Mouse (Mus musculus): ENCODE measurements around the gene Usp10. TPM values are rescaled to one million over a fixed set of nuclear protein-coding genes. Genes with fewer than 3 reads are reported as not detected.

The Usp10 gene
- polyA plus RNA-seq, 1 experiment: 40.9 TPM

GRCm38 (mm10) chr8:119904323-119904911 is 5.7 kb upstream of the Usp10 start:
- Histone ChIP-seq H3K27ac (replicated peaks; ENCODE audit: low read depth, low read length) (no peak overlapping the region), H3K4me3 (ENCODE audit: insufficient read depth, low read depth, low read length) (no peak overlapping the region), H3K4me1 (ENCODE audit: control insufficient read depth, insufficient read depth, insufficient read length, low read length) (no peaks in the 10 kb centered on the region)

GRCm38 (mm10) chr8:119910547-119911257 is 542 bp downstream of the Usp10 start, which contains the start of gene Gm20388:
Gene Gm20388, plus strand, starts transcription at chr8:119910841.
- H3K4me3 ChIP-seq (ENCODE audit: insufficient read depth, low read depth, low read length): peak within 1 kb of the TSS; percentile 94

GRCm38 (mm10) chr8:119911258-119911962 is 1.2 kb downstream of the Usp10 start:
- Histone ChIP-seq H3K27ac (replicated peaks; ENCODE audit: low read depth, low read length) (peak overlapping the region; percentile 87), H3K4me3 (ENCODE audit: insufficient read depth, low read depth, low read length) (peak overlapping the region; percentile 94), H3K4me1 (ENCODE audit: control insufficient read depth, insufficient read depth, insufficient read length, low read length) (peaks cover 21% of the 10 kb centered on the region)

More at GRCm38 (mm10) chr8:119910547-119911257, 542 bp downstream of the Usp10 start, which contains the start of gene Gm20388:
- peaks cover 15% of the 10 kb centered on the region for H3K4me1 ChIP-seq (ENCODE audit: control insufficient read depth, insufficient read depth, insufficient read length, low read length)
- peak within 1 kb of the TSS; percentile 87 for H3K27ac ChIP-seq (replicated peaks; ENCODE audit: low read depth, low read length)

DNA sequence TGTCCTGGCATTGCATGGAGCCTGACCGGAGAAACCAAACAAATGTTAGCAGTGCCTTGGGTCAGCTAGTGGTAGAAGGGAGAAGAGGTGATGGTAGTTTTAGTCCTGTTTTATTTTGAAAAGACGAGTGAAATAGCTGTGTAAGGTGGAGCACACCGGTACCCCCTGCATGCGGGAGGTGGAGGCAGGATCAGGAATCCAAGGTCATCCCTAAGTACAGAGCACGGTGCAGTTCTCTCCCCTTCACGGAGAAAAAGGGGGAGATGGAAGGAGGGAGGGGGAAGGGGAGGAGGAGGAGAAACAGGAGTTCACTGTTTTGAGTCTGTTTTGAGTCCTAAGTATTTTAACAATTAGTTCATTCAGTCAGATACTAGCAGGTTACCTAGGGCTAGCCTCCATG is 2.5 kb downstream of the Usp10 start:
- peaks cover 30% of the 10 kb centered on the region for H3K4me1 ChIP-seq (ENCODE audit: control insufficient read depth, insufficient read depth, insufficient read length, low read length)
- H3K27ac ChIP-seq (replicated peaks; ENCODE audit: low read depth, low read length): no peak overlapping the region
- H3K4me3 ChIP-seq (ENCODE audit: insufficient read depth, low read depth, low read length): 0 out of 2 replicates have a peak overlapping the region, but pooled peaks have one; percentile 1

GRCm38 (mm10) chr8:119913181-119913580 is 3.0 kb downstream of the Usp10 start:
- Histone ChIP-seq H3K4me1 (ENCODE audit: control insufficient read depth, insufficient read depth, insufficient read length, low read length) (peaks cover 32% of the 10 kb centered on the region), H3K27ac (replicated peaks; ENCODE audit: low read depth, low read length) (no peak overlapping the region)

GRCm38 (mm10) chr8:119914161-119914560 is 4.0 kb downstream of the Usp10 start:
- Histone ChIP-seq H3K4me3 (ENCODE audit: insufficient read depth, low read depth, low read length) (no peak overlapping the region), H3K4me1 (ENCODE audit: control insufficient read depth, insufficient read depth, insufficient read length, low read length) (peaks cover 32% of the 10 kb centered on the region), H3K27ac (replicated peaks; ENCODE audit: low read depth, low read length) (no peak overlapping the region)

More at GRCm38 (mm10) chr8:119913181-119913580, 3.0 kb downstream of the Usp10 start:
- no peak overlapping the region for H3K4me3 ChIP-seq (ENCODE audit: insufficient read depth, low read depth, low read length)

- Histone ChIP-seq H3K4me3 (ENCODE audit: insufficient read depth, low read depth, low read length) (no peak overlapping the region), H3K27ac (replicated peaks; ENCODE audit: low read depth, low read length) (no peak overlapping the region; the same call in 1 of the 2 replicates), H3K4me1 (ENCODE audit: control insufficient read depth, insufficient read depth, insufficient read length, low read length) (peaks cover 32% of the 10 kb centered on the region)
Measured at GRCm38 (mm10) chr8:119915298-119915697, 5.1 kb downstream of the Usp10 start.

DNA sequence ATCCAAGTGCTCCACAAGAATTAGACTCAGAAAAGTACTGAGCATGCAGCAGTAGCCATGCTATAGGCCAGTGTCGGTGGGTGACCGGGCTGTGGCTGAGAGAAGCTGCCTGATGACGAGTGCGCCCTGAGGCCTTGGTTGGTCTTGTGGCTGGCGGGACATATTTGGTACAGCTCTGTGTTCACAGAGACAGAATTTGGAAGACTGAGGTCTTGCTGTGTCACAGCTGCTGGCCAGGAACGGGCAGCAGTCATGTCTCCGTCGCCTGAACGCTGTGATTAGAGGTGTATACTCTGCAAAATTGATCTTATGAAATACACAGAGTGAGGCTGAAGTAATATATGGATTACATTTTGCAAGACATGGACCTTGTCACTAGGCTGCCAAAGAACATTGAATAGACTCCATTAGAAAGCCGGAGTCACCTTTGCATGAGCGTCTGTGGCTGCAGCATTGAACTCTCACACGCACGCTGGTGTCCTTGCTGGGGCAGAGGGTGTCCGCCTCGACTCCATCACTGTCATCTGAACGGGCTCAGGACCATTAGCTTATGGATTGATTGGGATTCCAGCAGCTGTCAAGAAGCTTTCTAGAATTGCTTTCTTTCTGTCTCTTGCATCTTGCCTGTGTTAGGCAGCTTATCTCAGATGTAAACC is 6.2 kb downstream of the Usp10 start:
- Histone ChIP-seq H3K27ac (replicated peaks; ENCODE audit: low read depth, low read length) (peak overlapping the region; percentile 43), H3K4me1 (ENCODE audit: control insufficient read depth, insufficient read depth, insufficient read length, low read length) (peaks cover 32% of the 10 kb centered on the region), H3K4me3 (ENCODE audit: insufficient read depth, low read depth, low read length) (no peak overlapping the region)

GRCm38 (mm10) chr8:119917415-119917814 is 7.3 kb downstream of the Usp10 start:
- Histone ChIP-seq H3K4me3 (ENCODE audit: insufficient read depth, low read depth, low read length) (no peak overlapping the region), H3K27ac (replicated peaks; ENCODE audit: low read depth, low read length) (no peak overlapping the region), H3K4me1 (ENCODE audit: control insufficient read depth, insufficient read depth, insufficient read length, low read length) (peaks cover 30% of the 10 kb centered on the region)

GRCm38 (mm10) chr8:119918155-119918567 is 8.0 kb downstream of the Usp10 start:
- peaks cover 29% of the 10 kb centered on the region for H3K4me1 ChIP-seq (ENCODE audit: control insufficient read depth, insufficient read depth, insufficient read length, low read length)
- H3K4me3 ChIP-seq (ENCODE audit: insufficient read depth, low read depth, low read length): no peak overlapping the region
- H3K27ac ChIP-seq (replicated peaks; ENCODE audit: low read depth, low read length): no peak overlapping the region; the same call in 1 of the 2 replicates

DNA sequence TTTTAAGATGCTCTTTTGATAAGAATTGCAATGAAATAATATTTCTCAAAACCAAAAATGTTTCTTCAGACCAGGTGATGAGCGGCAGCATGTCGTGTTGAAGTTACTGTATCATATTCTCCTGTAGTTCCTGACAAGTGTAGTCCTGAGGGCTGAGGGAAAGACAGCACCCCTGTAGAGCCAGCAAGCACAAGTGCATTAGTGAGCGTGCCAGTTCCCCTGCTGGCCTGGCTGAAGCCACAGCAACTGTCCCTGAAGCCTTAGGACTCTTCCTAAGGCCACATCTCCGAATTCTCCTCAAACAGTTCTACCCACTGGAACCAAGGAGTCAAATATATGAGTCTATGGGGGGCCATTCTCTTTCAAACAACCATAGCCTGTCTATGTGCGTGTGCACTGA is 13.1 kb downstream of the Usp10 start:
- Histone ChIP-seq H3K4me1 (ENCODE audit: control insufficient read depth, insufficient read depth, insufficient read length, low read length) (peaks cover 14% of the 10 kb centered on the region), H3K4me3 (ENCODE audit: insufficient read depth, low read depth, low read length) (no peak overlapping the region), H3K27ac (replicated peaks; ENCODE audit: low read depth, low read length) (no peak overlapping the region)

GRCm38 (mm10) chr8:119925428-119925827 is 15.3 kb downstream of the Usp10 start:
- peak overlapping the region; percentile 26 for H3K27ac ChIP-seq (replicated peaks; ENCODE audit: low read depth, low read length)
- peaks cover 14% of the 10 kb centered on the region for H3K4me1 ChIP-seq (ENCODE audit: control insufficient read depth, insufficient read depth, insufficient read length, low read length)
- no peak overlapping the region for H3K4me3 ChIP-seq (ENCODE audit: insufficient read depth, low read depth, low read length)

- Histone ChIP-seq H3K4me3 (ENCODE audit: insufficient read depth, low read depth, low read length) (no peak overlapping the region), H3K4me1 (ENCODE audit: control insufficient read depth, insufficient read depth, insufficient read length, low read length) (peaks cover 14% of the 10 kb centered on the region), H3K27ac (replicated peaks; ENCODE audit: low read depth, low read length) (no peak overlapping the region)
Measured at GRCm38 (mm10) chr8:119926474-119926873, 16.3 kb downstream of the Usp10 start.

DNA sequence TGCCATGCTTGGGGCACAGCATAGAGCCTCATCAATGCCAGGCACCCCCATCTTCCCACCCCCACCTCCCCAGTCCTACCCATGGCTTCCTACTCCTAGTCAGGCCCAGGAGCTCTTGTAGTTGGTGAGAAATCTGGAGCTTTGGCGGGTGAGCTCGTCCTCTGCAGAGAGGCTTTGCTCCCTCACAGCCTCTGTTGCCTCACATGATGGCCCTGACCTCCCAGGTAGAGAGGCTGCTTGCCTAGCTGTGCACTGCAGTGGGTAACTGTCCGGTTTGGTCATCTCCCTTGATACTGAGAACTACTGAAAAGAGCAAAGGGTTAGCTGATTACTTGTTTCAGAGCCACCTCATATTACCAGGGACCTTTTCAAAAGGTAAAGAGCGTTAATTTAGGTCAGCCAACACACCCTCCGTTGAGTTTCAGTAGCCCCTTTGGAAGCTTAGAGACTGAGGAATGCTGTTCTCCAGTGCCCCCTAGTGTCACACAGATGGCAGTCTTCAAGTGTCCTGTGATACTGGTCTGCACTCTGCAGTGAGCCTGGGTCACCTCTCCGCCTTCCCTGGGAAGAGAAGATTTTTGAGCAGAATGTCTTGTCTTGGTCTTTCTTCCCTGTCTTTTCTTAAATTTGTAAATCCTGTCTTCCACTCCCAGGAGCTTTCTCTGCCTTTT is 17.4 kb downstream of the Usp10 start:
- no peak overlapping the region for H3K27ac ChIP-seq (replicated peaks; ENCODE audit: low read depth, low read length)
- H3K4me1 ChIP-seq (ENCODE audit: control insufficient read depth, insufficient read depth, insufficient read length, low read length): peaks cover 10% of the 10 kb centered on the region
- H3K4me3 ChIP-seq (ENCODE audit: insufficient read depth, low read depth, low read length): no peak overlapping the region

Data from brown adipose tissue, adult 24 weeks (tissue).